Mouse (Mus musculus): ENCODE measurements around the gene Ppme1.

DNA sequence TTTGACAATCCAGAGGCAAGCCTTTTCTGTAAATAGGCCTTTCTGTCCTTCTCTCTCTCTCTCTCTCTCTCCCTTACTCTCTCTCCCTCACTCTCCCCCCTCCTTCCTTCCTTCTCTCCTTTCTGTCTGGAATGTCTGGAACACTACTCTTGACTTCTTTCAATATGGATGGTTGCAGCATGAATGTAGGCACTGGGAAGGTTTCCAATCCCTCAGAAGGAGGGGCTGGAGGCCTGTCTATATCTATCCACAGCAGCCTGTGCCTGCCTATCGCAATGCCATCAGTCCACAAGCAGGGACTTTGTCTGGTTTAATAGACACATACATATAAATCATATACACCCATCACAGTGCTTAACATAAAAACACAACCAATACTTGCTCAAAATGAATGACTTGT is 62.9 kb downstream of the Ppme1 start:
- TF ChIP-seq FLI1 (IDR thresholded peaks at IDR 0.05; ENCODE audit: low read length) (no peak), GATA1 (IDR thresholded peaks at IDR 0.05; ENCODE audit: borderline replicate concordance, low read length) (no peak)

Measured in megakaryocyte, embryonic 14.5 days (primary cell).